Mouse (Mus musculus): ENCODE data around the gene Pth2. TPM values are rescaled to one million over a fixed set of nuclear protein-coding genes. Genes with fewer than 3 reads are reported as not detected.

Pth2 gene
- polyA plus RNA-seq, 1 experiment from 2014 or later = not detected

DNA sequence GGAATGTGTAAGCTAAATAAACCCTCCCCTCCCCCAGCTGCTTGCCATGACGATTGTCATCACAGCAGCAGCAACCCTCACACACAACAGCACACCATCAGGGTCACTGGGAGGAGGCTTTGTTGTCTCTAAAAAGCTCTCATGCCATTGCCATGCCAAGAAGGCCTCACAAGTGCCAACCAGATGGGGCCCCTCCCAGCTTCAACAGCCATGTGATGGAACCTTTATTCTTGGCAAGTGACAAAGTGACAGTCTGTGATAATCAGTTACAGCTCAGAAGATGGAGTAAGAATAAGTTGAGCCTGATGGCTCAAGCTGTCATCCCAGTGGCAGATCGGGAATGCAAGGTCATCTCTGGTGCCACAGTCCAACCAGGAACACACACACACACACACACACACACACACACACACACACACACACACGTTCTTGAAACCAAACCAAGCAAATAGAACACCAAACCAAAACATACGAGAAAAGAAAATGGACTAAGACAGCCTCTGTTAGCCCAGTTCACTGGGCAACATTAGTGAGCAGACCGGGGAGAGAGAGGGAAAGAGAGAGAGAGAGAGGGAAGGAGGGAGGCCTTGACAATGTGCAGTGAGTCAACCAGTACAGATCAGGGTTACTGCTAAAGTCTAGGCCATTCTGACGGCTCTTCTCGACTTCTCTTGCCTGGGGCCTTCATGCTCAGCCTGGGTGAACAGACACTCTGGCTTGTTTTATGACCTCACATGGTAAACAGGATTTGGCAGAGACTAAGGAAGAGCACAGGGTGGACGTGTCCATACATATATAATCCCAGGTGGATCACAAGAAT, 40.7 kb upstream of the Pth2 start:
- no peak overlapping the region for H3K27ac ChIP-seq (ENCODE audit: low read depth, low read length)
- no peaks in the 10 kb centered on the region for H3K9me3 ChIP-seq (ENCODE audit: control insufficient read depth, low read length)
- no peak overlapping the region for H3K4me2 ChIP-seq (ENCODE audit: low read depth, low read length)
- 78% methylated on average over 8 of the region's 8 CpGs for WGBS
- peaks cover 2% of the 10 kb centered on the region; the same call in 1 of the 2 replicates for H3K27me3 ChIP-seq (ENCODE audit: control insufficient read depth, insufficient read depth, low read length)
- no peaks in the 10 kb centered on the region for H3K4me1 ChIP-seq (ENCODE audit: control insufficient read depth, insufficient read depth, low read length)
- ATAC-seq (ENCODE audit: low read depth) = no peak
- no peaks in the 10 kb centered on the region; the same call in 1 of the 2 replicates for H3K36me3 ChIP-seq (ENCODE audit: control insufficient read depth, insufficient read depth, low read length)
- no peak overlapping the region for H3K9ac ChIP-seq (replicated peaks; ENCODE audit: low read depth, low read length)
- no peak overlapping the region for H3K4me3 ChIP-seq (ENCODE audit: low read depth, low read length)

DNA sequence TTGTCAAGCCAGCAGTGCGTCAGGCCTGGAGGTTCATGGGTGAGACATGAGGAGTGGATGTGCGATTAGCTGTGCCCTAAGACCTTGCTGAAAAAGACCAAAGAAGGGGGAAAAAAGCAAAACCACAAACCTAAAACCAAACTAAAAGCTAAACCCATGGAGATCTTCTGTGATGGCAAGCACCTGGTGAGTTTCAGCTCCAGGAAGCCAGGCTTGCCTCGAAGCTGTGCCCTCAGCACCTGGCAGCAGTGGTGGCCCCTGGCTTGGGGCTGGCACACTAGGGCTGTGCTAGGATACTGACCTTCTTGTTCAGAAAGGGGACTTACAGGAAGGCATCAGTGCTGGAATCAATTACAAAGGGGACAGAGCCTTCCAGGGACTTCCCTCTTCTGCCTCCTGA, 39.5 kb upstream of the Pth2 start:
- Histone ChIP-seq H3K27me3 (ENCODE audit: control insufficient read depth, insufficient read depth, low read length) (peaks cover 2% of the 10 kb centered on the region; the same call in 1 of the 2 replicates), H3K36me3 (ENCODE audit: control insufficient read depth, insufficient read depth, low read length) (no peaks in the 10 kb centered on the region; the same call in 1 of the 2 replicates), H3K9ac (replicated peaks; ENCODE audit: low read depth, low read length) (no peak overlapping the region), H3K4me3 (ENCODE audit: low read depth, low read length) (no peak overlapping the region), H3K4me2 (ENCODE audit: low read depth, low read length) (no peak overlapping the region), H3K9me3 (ENCODE audit: control insufficient read depth, low read length) (no peaks in the 10 kb centered on the region), H3K4me1 (ENCODE audit: control insufficient read depth, insufficient read depth, low read length) (no peaks in the 10 kb centered on the region), H3K27ac (ENCODE audit: low read depth, low read length) (no peak overlapping the region)
- no peak for ATAC-seq (ENCODE audit: low read depth)
- 90% methylated on average over 3 of the region's 3 CpGs for WGBS

DNA sequence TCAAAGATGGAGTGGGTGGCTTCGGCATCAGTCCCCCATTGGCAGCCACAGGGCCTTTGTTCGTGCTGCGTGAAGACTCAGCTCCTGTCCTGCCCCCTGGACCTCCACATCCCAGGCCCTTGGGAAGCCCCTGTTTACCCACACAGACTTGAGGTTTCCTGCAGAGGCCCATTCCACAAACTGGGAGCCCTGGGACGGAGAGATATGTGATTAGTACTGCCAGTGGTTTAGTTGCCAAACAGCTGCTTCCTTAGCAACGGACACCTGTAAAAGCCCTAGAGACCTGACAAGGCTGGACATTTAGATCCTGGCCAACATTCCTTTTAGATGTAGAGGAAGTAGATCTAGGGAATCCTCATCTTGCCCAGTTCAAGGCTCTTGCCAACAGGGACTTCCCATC, 38.9 kb upstream of the Pth2 start:
- ATAC-seq (ENCODE audit: low read depth) = no peak
- Histone ChIP-seq H3K36me3 (ENCODE audit: control insufficient read depth, insufficient read depth, low read length) (no peaks in the 10 kb centered on the region; the same call in 1 of the 2 replicates), H3K27ac (ENCODE audit: low read depth, low read length) (no peak overlapping the region), H3K4me2 (ENCODE audit: low read depth, low read length) (no peak overlapping the region), H3K27me3 (ENCODE audit: control insufficient read depth, insufficient read depth, low read length) (peaks cover 2% of the 10 kb centered on the region; the same call in 1 of the 2 replicates), H3K4me3 (ENCODE audit: low read depth, low read length) (no peak overlapping the region), H3K9me3 (ENCODE audit: control insufficient read depth, low read length) (no peaks in the 10 kb centered on the region), H3K9ac (replicated peaks; ENCODE audit: low read depth, low read length) (no peak overlapping the region), H3K4me1 (ENCODE audit: control insufficient read depth, insufficient read depth, low read length) (no peaks in the 10 kb centered on the region)
- WGBS = 96% methylated on average over 5 of the region's 5 CpGs

- Histone ChIP-seq H3K27me3 (ENCODE audit: control insufficient read depth, insufficient read depth, low read length) (no peaks in the 10 kb centered on the region), H3K4me3 (ENCODE audit: low read depth, low read length) (no peak overlapping the region), H3K9me3 (ENCODE audit: control insufficient read depth, low read length) (no peaks in the 10 kb centered on the region), H3K4me2 (ENCODE audit: low read depth, low read length) (no peak overlapping the region), H3K4me1 (ENCODE audit: control insufficient read depth, insufficient read depth, low read length) (no peaks in the 10 kb centered on the region), H3K9ac (replicated peaks; ENCODE audit: low read depth, low read length) (no peak overlapping the region), H3K36me3 (ENCODE audit: control insufficient read depth, insufficient read depth, low read length) (no peaks in the 10 kb centered on the region; the same call in 1 of the 2 replicates), H3K27ac (ENCODE audit: low read depth, low read length) (no peak overlapping the region)
- no peak for ATAC-seq (ENCODE audit: low read depth)
- 85% methylated on average over 13 of the region's 13 CpGs for WGBS
Observed at GRCm38 (mm10) chr7:45144368-45145174, 36.2 kb upstream of the Pth2 start.

DNA sequence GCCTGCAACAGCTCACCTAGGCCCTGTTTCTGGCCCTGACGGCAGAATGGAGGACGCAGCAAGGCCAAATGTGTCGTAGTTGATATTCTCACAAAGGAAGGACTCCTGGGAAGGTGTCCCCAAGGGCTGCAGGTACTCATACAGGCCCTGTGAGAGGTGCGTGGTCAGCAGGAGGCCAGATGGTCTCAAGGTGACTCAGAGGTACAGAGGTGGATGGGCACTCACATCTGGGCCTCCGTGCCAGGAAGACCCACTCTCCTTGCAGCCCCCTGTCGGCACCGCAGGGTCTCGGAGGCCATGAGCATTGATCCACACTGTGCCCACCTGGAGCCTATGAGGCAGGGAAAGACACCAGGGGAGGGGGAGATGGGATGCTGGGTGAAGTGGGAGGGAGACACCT, 35.3 kb upstream of the Pth2 start:
- Histone ChIP-seq H3K27ac (ENCODE audit: low read depth, low read length) (no peak overlapping the region), H3K36me3 (ENCODE audit: control insufficient read depth, insufficient read depth, low read length) (no peaks in the 10 kb centered on the region; the same call in 1 of the 2 replicates), H3K4me2 (ENCODE audit: low read depth, low read length) (no peak overlapping the region), H3K27me3 (ENCODE audit: control insufficient read depth, insufficient read depth, low read length) (no peaks in the 10 kb centered on the region), H3K4me1 (ENCODE audit: control insufficient read depth, insufficient read depth, low read length) (no peaks in the 10 kb centered on the region), H3K4me3 (ENCODE audit: low read depth, low read length) (no peak overlapping the region), H3K9me3 (ENCODE audit: control insufficient read depth, low read length) (no peaks in the 10 kb centered on the region), H3K9ac (replicated peaks; ENCODE audit: low read depth, low read length) (no peak overlapping the region)
- WGBS = 92% methylated on average over 8 of the region's 8 CpGs
- no peak for ATAC-seq (ENCODE audit: low read depth)

DNA sequence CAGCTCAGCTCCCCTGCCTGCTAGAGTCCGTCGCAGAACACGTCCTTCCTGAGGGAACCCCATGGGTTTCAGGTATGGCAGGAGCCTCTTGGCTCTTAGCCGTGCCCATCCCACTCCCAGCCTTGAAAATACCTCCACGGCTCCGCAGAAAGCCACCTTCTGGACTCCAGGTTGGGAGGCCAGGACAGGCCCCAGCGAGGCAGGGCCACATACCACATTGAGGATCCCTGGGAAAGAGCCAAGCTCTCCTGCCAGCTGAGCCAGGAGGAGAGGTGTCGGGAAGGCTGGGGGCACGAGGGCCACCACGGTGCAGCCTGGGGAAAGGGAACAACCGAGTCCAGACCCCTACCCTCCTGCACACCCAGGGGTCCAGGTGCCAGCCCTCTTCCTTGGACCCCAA, 33.5 kb upstream of the Pth2 start:
- Histone ChIP-seq H3K27me3 (ENCODE audit: control insufficient read depth, insufficient read depth, low read length) (no peaks in the 10 kb centered on the region), H3K4me1 (ENCODE audit: control insufficient read depth, insufficient read depth, low read length) (no peaks in the 10 kb centered on the region), H3K4me2 (ENCODE audit: low read depth, low read length) (no peak overlapping the region), H3K27ac (ENCODE audit: low read depth, low read length) (no peak overlapping the region), H3K4me3 (ENCODE audit: low read depth, low read length) (no peak overlapping the region), H3K36me3 (ENCODE audit: control insufficient read depth, insufficient read depth, low read length) (no peaks in the 10 kb centered on the region; the same call in 1 of the 2 replicates), H3K9ac (replicated peaks; ENCODE audit: low read depth, low read length) (no peak overlapping the region), H3K9me3 (ENCODE audit: control insufficient read depth, low read length) (no peaks in the 10 kb centered on the region)
- ATAC-seq (ENCODE audit: low read depth) = no peak
- WGBS = 92% methylated on average over 11 of the region's 11 CpGs

DNA sequence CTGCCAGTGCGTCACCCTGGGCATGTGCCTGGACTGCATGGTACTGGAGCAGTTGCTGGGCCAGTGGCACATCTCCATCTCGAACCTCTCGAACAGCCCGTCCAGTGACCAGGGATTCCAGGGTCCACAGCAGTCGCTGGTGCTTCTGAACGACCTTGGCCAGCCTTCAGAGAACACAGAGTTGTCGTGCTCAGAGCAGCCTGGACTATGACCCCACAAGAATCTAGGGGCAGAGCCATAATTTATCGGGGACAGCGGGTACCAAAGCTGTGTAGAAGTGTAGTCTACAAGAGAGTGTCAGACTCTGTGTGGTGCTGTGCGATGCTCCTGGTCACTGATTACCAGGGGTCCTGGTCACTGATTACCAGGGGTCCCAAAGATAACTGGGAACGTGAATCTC, 32.9 kb upstream of the Pth2 start:
- Histone ChIP-seq H3K4me1 (ENCODE audit: control insufficient read depth, insufficient read depth, low read length) (no peaks in the 10 kb centered on the region), H3K9ac (replicated peaks; ENCODE audit: low read depth, low read length) (no peak overlapping the region), H3K36me3 (ENCODE audit: control insufficient read depth, insufficient read depth, low read length) (no peaks in the 10 kb centered on the region; the same call in 1 of the 2 replicates), H3K4me3 (ENCODE audit: low read depth, low read length) (no peak overlapping the region), H3K9me3 (ENCODE audit: control insufficient read depth, low read length) (no peaks in the 10 kb centered on the region), H3K4me2 (ENCODE audit: low read depth, low read length) (no peak overlapping the region), H3K27me3 (ENCODE audit: control insufficient read depth, insufficient read depth, low read length) (no peaks in the 10 kb centered on the region), H3K27ac (ENCODE audit: low read depth, low read length) (no peak overlapping the region)
- WGBS = 86% methylated on average over 11 of the region's 11 CpGs
- no peak for ATAC-seq (ENCODE audit: low read depth)

- ATAC-seq (ENCODE audit: low read depth) = no peak
- H3K27me3 ChIP-seq (ENCODE audit: control insufficient read depth, insufficient read depth, low read length) = no peaks in the 10 kb centered on the region
- WGBS = 58% methylated on average over 4 of the region's 4 CpGs
- no peaks in the 10 kb centered on the region for H3K9me3 ChIP-seq (ENCODE audit: control insufficient read depth, low read length)
- no peak overlapping the region for H3K4me3 ChIP-seq (ENCODE audit: low read depth, low read length)
- no peak overlapping the region for H3K4me2 ChIP-seq (ENCODE audit: low read depth, low read length)
- H3K27ac ChIP-seq (ENCODE audit: low read depth, low read length) = no peak overlapping the region
- H3K9ac ChIP-seq (replicated peaks; ENCODE audit: low read depth, low read length) = no peak overlapping the region
- H3K36me3 ChIP-seq (ENCODE audit: control insufficient read depth, insufficient read depth, low read length) = no peaks in the 10 kb centered on the region; the same call in 1 of the 2 replicates
- no peaks in the 10 kb centered on the region; the same call in 1 of the 2 replicates for H3K4me1 ChIP-seq (ENCODE audit: control insufficient read depth, insufficient read depth, low read length)
Observed at GRCm38 (mm10) chr7:45148534-45149098, 32.2 kb upstream of the Pth2 start.

Measured in neural tube, embryonic 14.5 days (tissue).